Mouse (Mus musculus) neural tube, embryonic 15.5 days (tissue): ENCODE measurements around the gene Slc35a2. TPM values are rescaled to one million over a fixed set of nuclear protein-coding genes. Genes with fewer than 3 reads are reported as not detected.

Source experiments
- ATAC-seq: fragments of 200-750 bp; cut with Nextera tagmentation; 2 replicates; pipeline ENCODE4 v1.8.0; 2017; ENCODE audit warnings: mild to moderate bottlenecking, moderate TSS enrichment, moderate library complexity; ENCODE audit not compliant: low FRiP score
- H3K27ac ChIP-seq: fragments of 300-500 bp; sonication (generic); replicated peaks from 2 replicates; pipeline ENCODE4 v1.5.1; 2015; ENCODE audit warnings: mild to moderate bottlenecking, inconsistent platforms
- H3K27me3 ChIP-seq: fragments of 300-500 bp; sonication (generic); replicated peaks from 2 replicates; pipeline ENCODE4 v1.6.1; 2015; ENCODE audit warnings: inconsistent platforms
- H3K36me3 ChIP-seq: fragments of 300-500 bp; sonication (generic); 2 replicates; pipeline ENCODE4 v1.6.1; 2015; ENCODE audit warnings: inconsistent platforms
- H3K4me1 ChIP-seq: fragments of 300-500 bp; sonication (generic); 2 replicates; pipeline ENCODE4 v1.6.1; 2015; ENCODE audit warnings: inconsistent platforms
- H3K4me2 ChIP-seq: fragments of 300-500 bp; sonication (generic); 2 replicates; pipeline ENCODE4 v1.6.1; 2015; ENCODE audit warnings: inconsistent platforms, mild to moderate bottlenecking, moderate library complexity
- H3K4me3 ChIP-seq: fragments of 300-500 bp; sonication (generic); replicated peaks from 2 replicates; pipeline ENCODE4 v1.5.1; 2015; ENCODE audit warnings: mild to moderate bottlenecking, inconsistent platforms
- H3K9ac ChIP-seq: fragments of 300-500 bp; sonication (generic); replicated peaks from 2 replicates; pipeline ENCODE4 v1.6.1; 2015; ENCODE audit warnings: mild to moderate bottlenecking, inconsistent platforms
- H3K9me3 ChIP-seq: fragments of 300-500 bp; sonication (generic); replicated peaks from 2 replicates; pipeline ENCODE4 v1.6.1; 2016; ENCODE audit warnings: inconsistent platforms
- WGBS: fragments of 180-500 bp; shearing (Covaris S2); methylation state at CpG from one replicate; pipeline ENCODE4 v1.1.7; 2015; ENCODE audit warnings: mixed read lengths; 5-methylcytosine and 5-hydroxymethylcytosine counted together
- polyA plus RNA-seq: library from polyadenylated mRNA; unstranded; fragments of >200 nt; fragmentation: Nextera tagmentation; extraction: Ambion mirVana; gene quantifications from 2 replicates; pipeline ENCODE4 v1.2.1, GENCODE M21; 2015

Slc35a2 gene
- polyA plus RNA-seq, 1 experiment from 2014 or later: 46.9 TPM

DNA sequence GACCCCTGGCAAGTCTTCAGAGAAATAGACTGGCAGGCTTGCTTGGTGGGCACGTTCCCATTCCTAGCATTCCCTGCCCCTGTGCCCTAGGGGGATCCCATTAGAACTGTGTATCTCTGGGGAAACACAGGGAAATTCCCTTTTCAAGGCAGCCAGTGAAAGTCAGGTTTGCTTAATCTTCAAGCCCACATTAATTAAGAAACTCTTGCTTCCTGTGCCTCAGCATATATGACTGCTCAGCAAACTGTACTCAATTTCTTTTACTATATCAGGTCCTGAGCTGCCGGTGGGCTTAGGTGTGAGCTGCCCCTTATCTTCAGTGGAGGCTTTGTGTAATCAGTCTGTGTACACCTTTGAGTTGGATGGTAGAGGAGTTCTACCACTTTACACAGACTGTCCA, 18.0 kb upstream of the Slc35a2 start:
- WGBS: 70% methylated on average over 2 of the region's 2 CpGs
- Histone ChIP-seq H3K4me2 (no peak overlapping the region), H3K9me3 (no peaks in the 10 kb centered on the region)

DNA sequence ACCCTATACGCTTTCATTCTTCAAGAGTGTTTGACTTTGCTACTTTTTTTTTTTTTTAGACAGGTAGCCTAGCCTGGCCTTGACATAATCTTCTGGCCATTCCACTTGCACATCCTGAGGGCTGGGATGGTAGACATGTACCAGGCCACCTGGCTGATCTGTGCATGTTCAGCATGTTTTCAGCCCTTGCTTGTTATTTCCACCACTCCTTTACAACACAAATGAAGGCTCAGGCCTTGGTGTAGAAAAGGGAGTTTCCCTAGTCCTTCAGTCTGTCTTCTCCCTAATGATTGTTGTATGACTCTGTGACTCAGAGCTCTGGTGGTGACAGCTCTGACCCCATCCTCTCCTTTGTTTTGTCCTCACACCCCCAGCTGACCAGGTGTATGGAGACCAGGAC, 16.7 kb upstream of the Slc35a2 start:
- Histone ChIP-seq H3K27ac (no peak overlapping the region), H3K4me1 (no peaks in the 10 kb centered on the region), H3K36me3 (0 out of 2 replicates have a peak, but pooled peaks cover 7% of the 10 kb centered on the region), H3K4me3 (no peak overlapping the region), H3K4me2 (no peak overlapping the region), H3K9ac (no peak overlapping the region), H3K27me3 (no peaks in the 10 kb centered on the region), H3K9me3 (no peaks in the 10 kb centered on the region)
- WGBS: 90% methylated on average over 1 of the region's 1 CpGs
- ATAC-seq: no peak

More for the DNA sequence above, 18.0 kb upstream of the Slc35a2 start:
- Histone ChIP-seq H3K4me1 (no peaks in the 10 kb centered on the region), H3K27ac (no peak overlapping the region), H3K9ac (no peak overlapping the region), H3K36me3 (0 out of 2 replicates have a peak, but pooled peaks cover 7% of the 10 kb centered on the region), H3K27me3 (no peaks in the 10 kb centered on the region), H3K4me3 (no peak overlapping the region)
- ATAC-seq: no peak

DNA sequence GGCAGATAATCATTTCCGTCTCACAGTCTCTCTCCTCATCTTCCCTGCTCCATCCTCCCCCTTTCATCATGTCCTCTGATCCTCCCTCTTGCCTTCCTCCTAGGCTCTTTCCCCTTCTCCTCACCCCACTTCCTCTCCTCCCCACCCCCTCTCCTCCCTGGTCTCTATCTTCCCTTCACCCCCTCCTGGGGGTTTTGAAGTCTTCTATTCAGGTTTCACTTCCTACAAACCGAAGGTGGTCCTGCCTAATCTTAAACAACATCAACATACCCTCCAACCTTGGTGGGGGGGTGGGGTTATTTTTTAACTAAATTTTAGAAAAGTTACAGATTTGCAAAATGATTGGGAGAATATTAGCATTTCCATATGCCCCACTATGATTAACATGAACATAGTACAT, 15.3 kb upstream of the Slc35a2 start:
- Histone ChIP-seq H3K27ac (no peak overlapping the region), H3K9ac (no peak overlapping the region), H3K27me3 (no peaks in the 10 kb centered on the region), H3K36me3 (peaks cover 10% of the 10 kb centered on the region; the same call in 1 of the 2 replicates), H3K4me2 (no peak overlapping the region), H3K9me3 (no peaks in the 10 kb centered on the region), H3K4me1 (no peaks in the 10 kb centered on the region), H3K4me3 (no peak overlapping the region)
- ATAC-seq: no peak
- 52% methylated on average over 2 of the region's 2 CpGs for WGBS

DNA sequence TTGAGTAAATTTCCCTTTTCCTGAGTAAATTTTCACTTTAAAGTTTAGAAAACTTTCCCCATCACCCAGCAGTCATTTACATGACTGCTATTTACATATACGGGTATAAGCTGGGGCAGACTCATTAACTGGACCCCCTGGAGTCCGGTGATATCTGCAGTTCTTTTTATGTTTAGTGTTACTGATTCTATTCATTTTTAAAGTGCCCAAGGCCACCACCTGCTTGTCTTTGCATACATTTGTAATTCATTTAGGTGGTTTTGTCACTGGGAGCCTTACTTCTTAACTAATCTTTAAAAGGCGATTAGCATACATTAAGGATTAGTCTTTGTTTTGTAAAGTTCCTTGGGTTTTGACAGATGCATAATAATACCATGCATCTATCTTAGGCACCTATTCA, 14.0 kb upstream of the Slc35a2 start:
- ATAC-seq: no peak
- Histone ChIP-seq H3K9me3 (no peaks in the 10 kb centered on the region), H3K9ac (no peak overlapping the region), H3K4me2 (no peak overlapping the region), H3K27me3 (no peaks in the 10 kb centered on the region), H3K36me3 (peaks cover 13% of the 10 kb centered on the region; the same call in 1 of the 2 replicates), H3K27ac (no peak overlapping the region), H3K4me3 (no peak overlapping the region), H3K4me1 (no peaks in the 10 kb centered on the region)
- 40% methylated on average over 3 of the region's 3 CpGs for WGBS

DNA sequence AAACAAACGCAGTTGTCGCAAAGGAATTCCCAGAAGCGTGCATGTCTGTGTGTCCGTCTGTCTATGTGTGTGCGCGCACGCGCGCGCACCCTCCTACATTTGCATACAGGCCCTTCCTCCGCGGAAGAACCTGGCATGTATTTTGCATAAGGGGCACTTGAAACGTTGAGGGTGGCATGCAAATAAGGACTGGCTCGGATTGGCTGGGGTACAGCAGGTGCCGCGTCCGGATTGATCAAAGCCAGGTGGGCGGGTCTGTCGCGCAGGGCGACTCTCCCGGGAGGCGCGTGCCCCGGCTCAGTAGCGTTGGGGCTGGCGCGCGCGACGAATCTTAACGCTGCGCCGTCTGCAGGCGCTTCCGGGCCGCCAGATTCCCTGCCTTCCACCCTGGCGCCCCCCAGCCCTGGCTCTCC, 5.8 kb upstream of the Slc35a2 start, which contains the start of gene Pim2:
Pim2 (plus strand) TSS at position 256 of the 413 bp plus-strand sequence.
- H3K4me2 ChIP-seq: peak within 1 kb of the TSS; percentile 70
- H3K27ac ChIP-seq: peak within 1 kb of the TSS; percentile 71
- WGBS: 10% methylated on average over 21 of the region's 38 CpGs
- H3K9ac ChIP-seq: peak within 1 kb of the TSS; percentile 50
- H3K27me3 ChIP-seq: no peaks in the 10 kb centered on the region
- peaks cover 4% of the 10 kb centered on the region; the same call in 1 of the 2 replicates for H3K36me3 ChIP-seq
- H3K4me3 ChIP-seq: peak within 1 kb of the TSS; percentile 53
- ATAC-seq: peak; percentile 94
- peaks cover 9% of the 10 kb centered on the region; the same call in 1 of the 2 replicates for H3K4me1 ChIP-seq
- no peaks in the 10 kb centered on the region for H3K9me3 ChIP-seq

DNA sequence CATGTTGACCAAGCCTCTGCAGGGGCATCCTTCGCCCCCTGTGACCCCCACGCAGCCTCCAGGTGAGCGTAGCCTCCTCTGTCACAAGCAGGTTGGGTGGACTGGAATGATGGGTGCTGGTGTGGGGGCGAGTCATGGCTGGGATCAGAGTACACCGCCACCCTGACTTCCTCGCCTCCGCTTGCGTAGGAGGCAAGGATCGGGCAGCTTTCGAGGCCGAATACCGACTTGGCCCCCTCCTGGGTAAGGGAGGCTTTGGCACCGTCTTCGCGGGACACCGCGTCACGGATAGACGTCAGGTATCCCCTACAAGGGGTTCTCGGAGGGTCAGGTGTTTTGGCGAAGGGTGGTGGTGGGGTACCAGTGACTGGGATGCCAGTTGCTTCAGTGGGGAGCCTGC, 5.3 kb upstream of the Slc35a2 start:
- peak overlapping the region; percentile 53 for H3K4me3 ChIP-seq
- peak; percentile 43 for ATAC-seq
- WGBS: 21% methylated on average over 21 of the region's 21 CpGs
- peak overlapping the region; percentile 50 for H3K9ac ChIP-seq
- peak overlapping the region; percentile 70 for H3K4me2 ChIP-seq
- H3K36me3 ChIP-seq: peaks cover 3% of the 10 kb centered on the region; the same call in 1 of the 2 replicates
- H3K27ac ChIP-seq: peak overlapping the region; percentile 71
- H3K4me1 ChIP-seq: peaks cover 9% of the 10 kb centered on the region; the same call in 1 of the 2 replicates
- no peaks in the 10 kb centered on the region for H3K27me3 ChIP-seq
- no peaks in the 10 kb centered on the region for H3K9me3 ChIP-seq

DNA sequence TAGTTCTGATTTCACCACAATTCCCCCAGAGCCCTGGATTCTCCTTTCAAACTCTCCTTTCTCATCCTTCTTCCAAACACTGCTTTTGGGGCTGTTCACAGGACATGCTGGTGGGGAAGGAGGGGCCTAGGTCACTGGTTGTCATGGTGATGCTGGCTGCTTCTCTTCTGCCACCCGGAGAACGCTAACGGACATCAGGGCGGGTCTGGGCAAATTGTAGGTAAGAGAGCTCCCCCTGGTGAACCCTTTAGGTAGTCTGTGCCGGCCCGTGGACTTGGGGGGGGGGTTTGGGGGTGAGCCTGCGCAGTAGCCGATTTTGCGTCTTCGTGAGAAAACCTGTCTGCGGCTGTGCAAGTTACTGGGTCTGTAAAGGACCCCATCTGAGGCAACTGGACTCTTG, 4.0 kb upstream of the Slc35a2 start:
- H3K4me1 ChIP-seq: peaks cover 11% of the 10 kb centered on the region
- peak overlapping the region; percentile 53 for H3K4me3 ChIP-seq
- WGBS: 26% methylated on average over 11 of the region's 11 CpGs
- no peaks in the 10 kb centered on the region for H3K27me3 ChIP-seq
- H3K27ac ChIP-seq: no peak overlapping the region
- peak overlapping the region; percentile 70 for H3K4me2 ChIP-seq
- ATAC-seq: peak; percentile 37; the same call in 1 of the 2 replicates
- no peak overlapping the region for H3K9ac ChIP-seq
- H3K9me3 ChIP-seq: no peaks in the 10 kb centered on the region
- no peaks in the 10 kb centered on the region for H3K36me3 ChIP-seq

DNA sequence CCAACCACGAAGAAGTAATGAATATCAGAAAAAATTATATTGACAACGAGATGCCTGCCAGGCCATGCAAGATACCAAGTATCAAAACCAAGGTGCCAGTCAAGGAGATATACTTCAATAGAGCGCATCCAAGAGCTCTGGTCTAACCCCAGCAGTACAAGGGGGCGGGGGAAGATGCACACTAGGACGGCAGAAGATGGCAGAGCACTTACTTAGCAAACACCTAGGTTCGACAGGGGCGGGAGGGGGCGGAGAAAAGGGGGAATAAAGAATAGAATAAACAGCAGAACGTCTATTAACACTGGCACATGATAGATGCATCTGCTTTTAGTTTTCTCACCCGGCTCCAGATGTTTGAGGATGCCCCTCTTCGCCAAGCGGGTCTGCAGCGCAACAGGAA, 14.4 kb downstream of the Slc35a2 start:
- Histone ChIP-seq H3K9me3 (no peaks in the 10 kb centered on the region), H3K4me2 (peak overlapping the region; percentile 58), H3K27me3 (no peaks in the 10 kb centered on the region), H3K4me1 (peaks cover 16% of the 10 kb centered on the region), H3K36me3 (peaks cover 17% of the 10 kb centered on the region), H3K9ac (peak overlapping the region; percentile 47), H3K4me3 (peak overlapping the region; percentile 54), H3K27ac (peak overlapping the region; percentile 90)
- no peak for ATAC-seq
- WGBS: 25% methylated on average over 13 of the region's 13 CpGs

DNA sequence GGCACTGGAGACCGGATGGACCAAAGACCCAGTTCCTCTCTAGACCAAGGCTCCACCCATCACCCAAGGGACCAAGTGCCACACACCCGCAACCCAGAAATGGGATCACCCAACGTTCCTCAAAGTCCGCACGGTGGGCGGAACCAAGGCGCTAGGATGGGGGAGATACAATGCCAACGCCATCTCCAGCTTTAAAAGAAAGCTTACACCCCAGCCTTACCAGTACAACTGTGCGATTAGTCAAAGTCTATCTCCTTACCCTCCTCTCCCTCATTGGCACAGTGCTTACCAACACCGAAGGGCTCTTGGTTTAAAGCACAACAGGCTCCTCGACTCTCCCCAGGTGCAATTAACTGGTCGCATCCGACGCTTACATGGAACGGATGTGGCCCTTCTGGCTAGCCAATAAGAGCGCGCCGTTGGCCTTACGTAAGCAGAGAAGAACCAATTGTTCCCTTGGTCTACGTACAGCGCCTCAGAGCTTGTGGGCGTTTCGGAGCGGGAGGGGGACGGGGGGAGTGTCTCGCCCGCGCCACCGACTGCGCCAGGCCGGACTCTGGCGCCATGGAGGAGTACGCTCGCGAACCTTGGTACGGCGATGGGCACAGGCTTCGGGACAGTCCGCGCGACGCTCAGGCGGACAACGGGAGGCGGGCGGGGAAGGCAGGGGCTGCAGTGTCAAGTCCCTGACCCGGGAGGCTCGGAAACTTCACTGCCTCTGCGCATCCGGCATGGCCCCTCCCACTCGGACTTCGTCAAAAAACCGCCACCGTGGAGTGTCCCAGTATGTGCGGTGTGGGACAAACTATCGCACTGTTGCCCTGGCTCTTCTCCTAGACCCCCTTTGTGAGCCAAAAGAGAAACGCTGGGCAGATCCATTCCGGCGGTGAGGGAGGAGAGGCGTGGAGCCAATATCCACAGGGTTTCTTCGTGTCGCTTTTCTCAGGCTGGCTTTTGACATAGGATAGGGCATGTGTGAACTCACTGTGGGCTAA, 15.3 kb downstream of the Slc35a2 start, which contains the start of the genes Pqbp1 and Timm17b:
Pqbp1 (minus strand) TSS at position 390 of the 995 bp plus-strand sequence.
Timm17b (plus strand) TSS at position 478 of the 995 bp plus-strand sequence.
- Histone ChIP-seq H3K4me3 (peak within 1 kb of the TSS; percentile 54), H3K9me3 (no peaks in the 10 kb centered on the region), H3K27ac (peak within 1 kb of the TSS; percentile 90), H3K36me3 (peaks cover 15% of the 10 kb centered on the region), H3K4me2 (peak within 1 kb of the TSS; percentile 58), H3K27me3 (no peaks in the 10 kb centered on the region), H3K4me1 (peaks cover 16% of the 10 kb centered on the region), H3K9ac (peak within 1 kb of the TSS; percentile 58)
- ATAC-seq: peak; percentile 98
- WGBS: 19% methylated on average over 62 of the region's 62 CpGs

DNA sequence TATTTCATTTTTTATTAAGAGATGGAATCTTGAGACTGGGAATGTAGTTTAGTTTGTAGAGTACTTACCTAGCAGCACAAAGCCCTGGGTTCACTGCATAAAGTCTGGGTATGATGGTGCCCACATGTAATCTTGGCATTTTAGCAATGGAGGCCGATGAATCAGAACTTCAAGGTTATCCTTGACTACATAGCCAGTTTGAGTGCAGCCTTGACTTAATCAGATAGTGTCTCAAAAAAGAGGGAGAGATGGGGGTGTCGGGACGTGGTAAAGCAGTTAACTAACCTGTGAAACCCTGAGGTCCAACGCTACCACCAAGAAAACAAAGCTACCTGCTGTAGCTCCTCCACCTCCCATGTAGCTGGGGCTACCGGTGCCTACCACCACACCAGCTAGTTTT, 20.6 kb downstream of the Slc35a2 start:
- ATAC-seq: no peak
- Histone ChIP-seq H3K36me3 (peaks cover 8% of the 10 kb centered on the region; the same call in 1 of the 2 replicates), H3K9ac (no peak overlapping the region), H3K4me1 (peaks cover 7% of the 10 kb centered on the region; the same call in 1 of the 2 replicates), H3K4me3 (no peak overlapping the region), H3K27ac (no peak overlapping the region), H3K4me2 (no peak overlapping the region), H3K27me3 (no peaks in the 10 kb centered on the region), H3K9me3 (no peaks in the 10 kb centered on the region)
- WGBS: 98% methylated on average over 5 of the region's 5 CpGs

DNA sequence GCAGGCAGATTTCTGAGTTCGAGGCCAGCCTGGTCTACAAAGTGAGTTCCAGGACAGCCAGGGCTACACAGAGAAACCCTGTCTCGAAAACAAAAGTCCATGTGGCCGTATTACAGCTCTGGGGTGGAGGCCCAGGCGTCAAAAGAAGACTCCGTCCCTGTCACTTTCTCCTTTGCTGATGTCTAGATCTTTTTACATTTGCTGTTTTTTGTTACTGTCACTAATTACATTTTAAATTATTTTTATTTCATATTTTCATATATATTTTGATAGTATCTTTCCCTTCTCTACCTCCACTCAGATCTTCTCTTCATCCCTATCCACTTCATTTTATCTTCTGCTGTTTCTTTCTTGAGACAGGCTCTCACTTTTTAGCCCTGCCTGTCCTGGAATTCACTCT, 23.9 kb downstream of the Slc35a2 start, which contains the start of gene Gm10491:
Gm10491 (minus strand) TSS at position 101 of the 400 bp plus-strand sequence.
- H3K27me3 ChIP-seq: no peaks in the 10 kb centered on the region
- no peak within 1 kb of the TSS for H3K27ac ChIP-seq
- H3K9me3 ChIP-seq: no peaks in the 10 kb centered on the region
- ATAC-seq: no peak
- H3K4me3 ChIP-seq: no peak within 1 kb of the TSS
- no peak within 1 kb of the TSS for H3K4me2 ChIP-seq
- peaks cover 8% of the 10 kb centered on the region; the same call in 1 of the 2 replicates for H3K36me3 ChIP-seq
- no peak within 1 kb of the TSS for H3K9ac ChIP-seq
- H3K4me1 ChIP-seq: no peaks in the 10 kb centered on the region
- 80% methylated on average over 5 of the region's 5 CpGs for WGBS
